Mouse (Mus musculus): Measurements from ENCODE around the gene Treml2.

The Treml2 gene

DNA sequence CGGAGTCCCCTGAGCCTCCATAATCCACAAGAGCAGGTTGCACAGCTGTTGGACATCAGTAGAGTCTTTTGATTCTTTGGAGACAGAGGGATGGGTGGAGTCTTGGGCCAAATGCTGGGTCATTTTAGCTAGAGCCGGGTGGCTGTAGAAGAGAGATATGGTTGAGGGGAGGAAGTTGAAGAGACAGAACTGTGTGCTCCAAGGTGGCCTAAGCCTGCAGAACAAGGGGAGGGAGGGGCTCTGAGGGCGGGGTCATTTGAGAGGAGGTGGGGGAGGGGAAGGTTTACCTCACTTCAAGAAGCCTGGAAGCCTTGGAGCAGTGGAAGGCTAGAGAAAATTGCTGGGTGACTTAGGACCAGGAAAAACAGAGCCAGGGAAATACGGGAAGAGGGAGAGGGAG lies at the start of gene Treml2:
Treml2 (plus strand) TSS at position 296 of the 400 bp plus-strand sequence.
- peak; percentile 40 to 43 for DNase-seq

DNA sequence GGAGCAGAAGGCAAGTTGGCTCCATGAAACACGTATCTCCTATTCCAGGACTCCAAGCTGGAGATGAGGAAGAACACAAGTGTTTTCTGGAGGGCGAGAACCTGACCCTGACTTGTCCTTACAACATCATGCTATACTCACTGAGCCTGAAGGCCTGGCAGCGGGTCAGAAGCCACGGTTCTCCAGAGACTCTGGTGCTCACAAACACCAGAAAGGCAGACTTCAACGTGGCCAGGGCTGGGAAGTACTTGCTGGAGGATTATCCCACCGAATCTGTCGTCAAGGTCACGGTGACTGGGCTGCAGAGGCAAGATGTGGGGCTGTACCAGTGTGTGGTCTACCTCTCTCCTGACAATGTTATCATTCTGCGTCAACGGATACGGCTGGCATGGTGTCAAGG lies 49.8 kb upstream of the Treml2 start:
- no peak for DNase-seq

DNA sequence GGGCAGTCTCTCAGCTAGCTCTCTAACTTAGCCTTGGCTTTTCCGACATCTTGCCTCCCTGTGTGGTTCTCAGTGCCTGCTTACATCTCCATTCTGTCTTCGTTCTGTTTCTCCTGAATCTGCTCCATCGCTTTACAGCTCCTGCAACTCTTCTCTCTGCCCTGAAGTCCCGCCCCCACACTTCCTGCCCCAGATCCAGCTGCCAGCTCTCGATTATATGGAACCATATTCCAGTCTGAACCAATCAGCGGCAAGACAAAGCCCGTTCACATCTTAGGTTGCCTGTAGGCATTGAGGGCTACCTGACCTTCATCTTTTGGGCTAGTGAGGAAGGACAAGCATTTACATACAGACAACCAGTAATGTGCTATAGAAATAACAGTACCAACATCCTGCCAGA lies 48.7 kb upstream of the Treml2 start:
- no peak for DNase-seq

DNA sequence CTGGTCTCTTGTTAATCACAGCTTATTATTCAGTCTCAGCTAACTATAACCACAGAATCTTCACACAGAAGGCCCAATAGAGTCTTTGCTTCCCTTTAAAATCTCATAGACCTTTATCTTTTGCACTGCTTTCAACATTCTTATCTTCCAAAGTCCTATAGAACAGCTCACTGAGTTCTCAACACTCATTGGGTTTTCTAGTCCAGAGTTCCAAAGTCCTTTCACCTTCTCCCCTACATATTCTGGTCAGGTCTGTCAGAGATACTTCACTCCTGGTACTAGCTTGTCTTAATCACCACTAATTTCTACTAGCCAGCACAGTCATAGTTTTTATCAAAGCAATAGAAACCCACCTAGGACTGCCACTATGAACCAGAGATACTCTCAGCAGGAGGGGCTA lies 42.7 kb upstream of the Treml2 start:
- no peak for DNase-seq

DNA sequence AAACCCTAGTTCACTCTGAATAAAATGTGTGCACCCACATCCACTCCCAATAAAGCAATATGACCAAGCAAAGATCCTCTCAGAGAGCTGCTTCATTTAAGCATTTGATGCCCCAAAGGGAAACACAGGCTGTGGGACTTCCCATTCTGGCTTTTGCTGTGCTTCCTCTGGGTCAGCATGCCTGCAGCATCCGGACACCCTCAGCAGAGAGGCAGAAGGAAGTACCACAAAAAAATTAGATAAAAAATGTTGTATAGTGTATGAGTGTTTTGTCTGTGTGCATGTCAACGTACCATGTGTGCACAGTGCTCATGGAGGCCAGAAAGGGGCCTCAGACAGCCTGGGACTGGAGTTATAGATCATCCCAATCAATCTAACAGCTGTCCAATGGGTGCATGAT lies 37.4 kb upstream of the Treml2 start:
- DNase-seq, result no peak

DNA sequence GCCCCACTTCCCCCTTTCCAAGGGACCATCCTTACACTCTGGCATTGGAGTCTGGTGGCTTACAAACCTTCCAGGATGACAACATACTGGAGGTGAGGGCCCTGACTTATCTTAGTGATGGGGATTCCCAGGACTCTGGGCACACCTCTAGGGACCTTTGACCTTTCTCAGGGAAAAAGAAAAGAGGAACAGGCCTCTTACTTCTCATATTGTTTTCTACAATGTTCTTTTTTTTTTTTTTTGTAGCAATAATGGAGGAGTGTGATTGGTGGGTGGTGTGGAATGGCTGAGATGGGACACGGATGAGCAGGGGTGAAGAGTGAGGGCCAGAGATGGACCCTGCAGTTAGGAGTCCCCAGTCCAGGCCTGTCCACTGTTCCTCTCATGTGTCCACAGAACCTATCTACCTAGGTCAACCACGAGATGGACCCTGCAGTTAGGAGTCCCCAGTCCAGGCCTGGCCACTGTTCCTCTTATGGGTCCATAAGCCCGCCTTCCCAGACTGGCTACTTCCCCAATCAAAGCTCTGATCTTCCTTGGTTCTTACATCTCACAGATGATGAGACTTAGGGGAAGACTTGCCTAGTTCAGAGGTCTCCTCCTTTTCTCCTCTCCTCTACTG lies 35.4 kb upstream of the Treml2 start, which contains the start of gene Treml4:
Treml4 (plus strand) TSS at position 555 of the 622 bp plus-strand sequence.
- no peak for DNase-seq

DNA sequence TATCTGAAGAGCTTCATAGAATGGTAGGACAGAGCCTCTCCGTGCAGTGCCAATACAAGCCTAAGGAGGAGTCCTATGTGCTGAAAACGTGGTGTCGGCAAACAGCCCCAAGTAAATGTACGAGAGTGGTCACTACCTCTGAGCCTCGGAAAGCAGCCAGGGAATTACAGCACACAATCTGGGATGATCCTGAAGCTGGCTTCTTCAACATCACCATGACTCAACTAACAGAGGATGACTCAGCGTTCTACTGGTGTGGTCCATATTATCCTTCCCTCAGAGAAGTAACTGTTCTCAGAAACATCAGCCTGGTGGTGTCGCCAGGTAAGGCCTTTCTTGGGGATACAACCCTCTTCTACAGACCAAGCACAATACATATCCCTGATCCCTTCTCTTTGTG lies 34.6 kb upstream of the Treml2 start:
- no peak for DNase-seq

DNA sequence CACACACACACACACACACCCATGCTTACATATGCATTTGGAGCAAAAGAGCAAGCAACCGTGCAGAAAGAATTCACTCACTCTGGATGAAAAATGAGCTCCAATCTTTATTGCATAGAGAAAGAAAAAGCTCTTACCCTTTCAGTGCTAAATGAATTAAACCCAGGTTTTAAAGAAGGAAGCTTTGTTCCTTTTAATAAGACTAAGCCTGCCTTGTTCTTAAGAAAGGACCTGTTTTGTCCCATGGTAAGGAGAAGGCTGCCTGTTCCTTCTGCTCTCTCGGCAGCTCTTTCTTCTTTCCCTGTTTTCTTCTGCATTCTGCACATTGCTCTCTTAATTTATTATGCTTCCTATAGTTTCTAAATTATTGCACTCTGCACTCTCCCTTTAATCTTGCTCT lies 33.2 kb upstream of the Treml2 start:
- DNase-seq, result no peak

DNA sequence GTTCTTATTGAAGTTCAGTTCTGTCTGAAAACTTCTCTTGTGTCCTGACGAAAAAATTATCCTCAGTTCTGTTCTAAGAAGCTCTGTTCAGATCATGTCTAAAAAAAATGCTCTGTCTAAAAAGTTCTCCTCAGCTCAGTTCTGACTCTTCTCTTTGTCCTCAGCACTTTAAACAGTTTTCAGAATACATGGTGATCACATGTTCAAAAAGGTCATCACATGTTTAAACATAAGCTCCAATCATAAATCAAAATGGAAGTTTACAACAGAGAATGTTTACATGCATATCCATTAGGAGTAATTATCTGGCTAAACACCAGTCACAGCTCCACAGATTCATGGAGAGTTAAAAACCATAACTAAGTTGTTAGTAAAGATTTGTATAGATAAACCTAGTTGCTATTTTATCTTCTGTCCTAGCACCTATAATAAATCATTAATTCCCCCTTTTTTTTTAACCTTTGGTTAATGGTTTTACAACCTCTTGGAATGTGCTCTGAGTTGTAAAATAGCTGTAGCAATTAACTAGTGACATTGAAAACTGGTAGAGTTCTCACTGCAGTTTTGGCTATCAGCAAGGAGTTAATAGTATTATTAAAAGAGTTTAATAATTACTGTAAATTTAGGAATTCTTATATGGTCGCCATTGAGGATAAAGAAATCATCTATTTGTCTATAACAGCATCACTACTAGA lies 32.5 kb upstream of the Treml2 start:
- DNase-seq, result no peak

DNA sequence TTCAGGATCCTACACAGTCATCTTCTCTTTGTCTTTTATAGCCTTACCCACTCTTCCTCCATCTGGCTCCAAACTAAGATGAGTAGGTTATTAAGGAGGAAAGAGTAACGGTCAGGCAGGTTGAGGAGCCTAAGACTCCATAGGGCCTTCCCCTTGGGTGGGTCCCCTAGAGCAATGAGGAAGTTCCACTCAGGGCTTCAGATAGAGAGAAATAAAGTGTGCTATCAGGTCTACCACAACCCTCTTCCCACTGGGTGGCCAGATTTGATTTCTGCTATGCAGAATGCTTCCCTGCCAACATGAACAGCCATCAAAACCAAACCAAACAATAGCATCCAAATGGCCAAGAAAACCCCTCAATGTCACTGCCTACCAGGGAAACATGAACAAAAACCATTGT lies 31.7 kb upstream of the Treml2 start:
- peak; percentile 24 to 34 for DNase-seq

DNA sequence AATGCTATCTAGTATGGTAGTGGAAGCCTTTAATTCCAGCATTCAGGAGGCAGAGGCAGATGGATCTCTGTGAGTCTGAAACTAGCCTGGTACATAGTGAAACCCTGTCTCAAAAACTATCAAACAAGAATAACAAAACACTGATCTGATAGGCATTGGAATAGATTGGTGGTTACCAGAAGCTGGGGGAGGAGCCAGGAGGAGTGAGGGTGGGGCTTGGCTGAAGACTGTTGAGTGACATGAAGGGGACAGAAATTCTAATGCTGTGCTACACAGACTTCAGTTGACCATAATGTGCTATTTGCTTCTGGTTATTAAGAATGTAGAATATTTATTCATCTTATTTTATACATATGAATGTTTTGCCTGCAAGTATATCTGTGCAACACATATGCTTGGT lies 31.0 kb upstream of the Treml2 start:
- no peak for DNase-seq

DNA sequence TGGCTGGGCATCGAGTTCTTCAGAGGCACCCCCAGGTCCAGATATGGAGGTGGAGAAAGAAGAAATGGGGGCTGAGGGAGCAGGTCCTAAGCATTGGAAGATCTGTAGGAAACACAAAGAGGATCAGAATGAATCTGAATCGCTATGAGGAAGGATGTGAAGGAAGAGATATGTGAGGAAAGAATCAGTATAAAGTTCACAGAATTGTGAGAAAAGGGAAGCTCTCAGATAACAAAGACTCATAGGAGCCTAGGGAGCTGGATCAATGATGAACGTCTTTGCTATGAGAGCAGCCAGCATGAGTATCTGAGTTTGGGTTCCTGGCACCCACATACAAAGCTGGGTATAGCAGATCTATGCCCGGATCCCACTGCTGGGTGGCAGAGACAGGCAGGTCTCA lies 29.5 kb upstream of the Treml2 start:
- no peak for DNase-seq

DNA sequence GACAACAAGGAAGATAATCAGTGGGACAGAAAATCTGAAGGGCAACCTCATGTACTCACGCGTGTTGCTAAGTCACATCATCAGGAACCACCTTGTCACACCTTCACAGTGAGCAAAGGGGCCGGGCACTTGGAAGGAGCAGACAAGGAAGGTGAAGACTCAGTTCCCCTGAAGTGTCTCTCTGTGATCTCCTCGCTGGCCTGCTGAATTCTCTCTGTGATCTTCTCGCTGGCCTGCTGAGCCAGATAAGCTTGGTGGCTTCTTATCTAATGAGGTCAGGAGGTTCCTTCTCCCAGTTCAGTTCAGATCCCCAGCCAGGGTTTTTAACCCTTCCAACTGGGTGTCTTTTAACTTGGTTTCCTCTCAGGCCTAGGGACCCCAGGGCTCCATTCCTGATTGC lies 27.1 kb upstream of the Treml2 start:
- DNase-seq, result no peak

DNA sequence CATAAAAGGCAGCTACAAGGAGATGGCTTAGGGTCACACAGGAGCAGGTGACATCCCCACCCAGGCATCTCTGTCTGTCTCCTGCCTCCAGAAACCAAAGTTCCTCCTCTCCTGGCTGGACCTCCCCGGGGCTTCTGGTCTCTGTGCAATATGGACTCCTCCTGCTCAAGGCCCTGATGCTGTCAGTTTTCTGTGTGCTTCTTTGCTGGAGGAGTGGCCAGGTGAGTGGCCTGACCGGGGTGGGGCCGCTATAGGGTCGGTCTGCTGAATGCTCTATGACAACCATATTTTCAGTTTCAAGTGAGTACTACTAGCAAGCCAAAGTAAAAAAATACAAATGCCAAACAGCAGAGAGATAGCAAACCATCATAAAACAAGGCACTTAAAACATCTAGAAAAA lies 26.7 kb upstream of the Treml2 start:
- no peak for DNase-seq

DNA sequence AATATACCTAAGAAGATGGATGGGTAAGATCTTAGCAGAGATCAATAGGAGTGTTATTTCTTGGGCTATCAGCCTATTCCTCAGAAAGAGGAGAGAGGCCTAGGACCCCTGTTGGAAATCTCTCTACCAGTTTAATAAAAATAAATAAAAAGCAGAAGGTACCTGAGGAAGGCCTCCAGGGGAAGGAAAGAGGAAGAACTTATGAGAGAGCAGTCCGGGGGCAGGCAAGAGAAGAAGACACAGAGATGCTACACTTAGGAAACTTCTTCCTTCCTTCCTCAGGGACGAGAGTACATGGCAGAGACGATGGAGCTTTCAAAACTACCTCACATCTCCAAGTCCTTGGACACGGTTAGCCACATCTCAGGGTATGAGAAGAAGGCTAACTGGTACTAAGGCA lies 25.2 kb upstream of the Treml2 start:
- no peak for DNase-seq

DNA sequence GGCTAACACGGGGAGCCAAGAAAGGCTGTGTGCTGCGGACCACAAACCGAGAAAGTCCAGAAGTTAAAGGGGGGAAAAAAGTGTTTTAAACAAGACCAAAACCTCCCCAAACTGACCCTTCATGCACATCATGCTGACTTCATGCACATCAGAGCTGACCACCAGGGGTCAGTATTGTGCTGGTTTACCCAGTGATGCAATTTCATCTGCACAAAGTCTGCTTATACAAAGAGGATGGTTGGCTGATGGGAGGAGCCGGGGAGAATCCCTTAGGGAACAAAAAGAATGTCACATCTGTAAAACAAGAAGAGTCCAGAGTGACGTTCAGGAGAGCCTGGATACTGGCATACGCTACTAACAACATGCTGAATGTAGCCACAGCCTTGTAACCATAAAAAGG lies 24.4 kb upstream of the Treml2 start:
- peak; percentile 90 to 91 for DNase-seq

DNA sequence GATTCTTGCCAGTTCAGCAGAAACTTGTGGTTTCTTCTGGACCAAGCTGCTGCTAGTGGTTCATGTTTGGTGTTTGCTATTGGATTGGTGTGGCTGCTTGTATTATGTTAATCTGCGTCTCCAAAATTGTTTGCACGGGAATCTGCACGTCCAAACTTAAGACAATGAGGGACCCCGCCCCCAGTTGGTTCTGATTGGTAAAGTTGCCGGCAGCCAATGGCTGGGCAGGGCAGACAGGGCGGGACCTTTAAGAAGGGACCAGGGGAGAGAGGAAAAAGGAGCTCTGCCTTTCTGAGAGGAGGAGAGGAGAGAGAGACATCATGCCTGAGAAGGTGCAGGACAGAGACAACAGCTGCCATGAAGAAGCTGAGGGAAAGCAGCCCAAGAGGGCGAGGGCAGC lies 23.6 kb upstream of the Treml2 start:
- DNase-seq, result no peak

DNA sequence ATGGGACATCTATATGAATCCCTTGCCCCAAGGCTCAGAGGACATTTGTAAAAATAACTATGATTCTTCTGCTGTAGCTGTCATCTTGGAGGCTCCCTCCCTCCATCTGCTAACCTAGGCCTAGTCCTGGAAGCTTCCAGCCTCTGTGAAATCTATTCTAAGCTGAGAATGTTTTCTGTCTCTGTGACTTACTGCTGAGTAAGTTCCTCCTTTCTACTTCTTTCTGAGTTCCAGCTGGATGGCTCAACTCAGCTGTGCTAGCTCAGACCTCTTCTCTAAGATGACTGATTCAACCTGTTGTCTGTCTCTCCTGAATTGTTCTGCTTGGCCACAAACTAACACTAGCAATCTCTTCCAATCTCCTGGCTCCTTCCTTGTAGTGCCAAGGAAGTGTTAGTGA lies 20.9 kb upstream of the Treml2 start:
- peak; percentile 14 to 21 for DNase-seq

DNA sequence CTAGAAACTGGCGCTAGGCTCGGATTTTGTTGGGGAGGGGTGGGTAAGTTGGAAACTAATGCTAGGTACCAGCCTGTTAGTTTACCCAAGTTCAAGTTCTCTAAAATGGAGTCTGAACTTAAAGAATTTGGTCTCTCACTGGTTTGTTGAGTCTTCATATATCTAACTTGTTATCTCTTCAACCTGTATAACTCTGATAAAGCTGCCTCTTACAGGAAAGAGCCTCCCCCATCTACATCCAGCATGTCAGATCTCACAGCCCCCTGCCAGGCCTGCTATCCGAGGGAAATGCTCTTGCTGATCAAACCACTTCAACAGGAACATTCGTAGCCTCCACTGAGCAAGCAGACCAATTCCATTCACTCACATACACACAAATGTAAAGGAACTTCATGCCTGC lies 20.3 kb upstream of the Treml2 start:
- no peak for DNase-seq

DNA sequence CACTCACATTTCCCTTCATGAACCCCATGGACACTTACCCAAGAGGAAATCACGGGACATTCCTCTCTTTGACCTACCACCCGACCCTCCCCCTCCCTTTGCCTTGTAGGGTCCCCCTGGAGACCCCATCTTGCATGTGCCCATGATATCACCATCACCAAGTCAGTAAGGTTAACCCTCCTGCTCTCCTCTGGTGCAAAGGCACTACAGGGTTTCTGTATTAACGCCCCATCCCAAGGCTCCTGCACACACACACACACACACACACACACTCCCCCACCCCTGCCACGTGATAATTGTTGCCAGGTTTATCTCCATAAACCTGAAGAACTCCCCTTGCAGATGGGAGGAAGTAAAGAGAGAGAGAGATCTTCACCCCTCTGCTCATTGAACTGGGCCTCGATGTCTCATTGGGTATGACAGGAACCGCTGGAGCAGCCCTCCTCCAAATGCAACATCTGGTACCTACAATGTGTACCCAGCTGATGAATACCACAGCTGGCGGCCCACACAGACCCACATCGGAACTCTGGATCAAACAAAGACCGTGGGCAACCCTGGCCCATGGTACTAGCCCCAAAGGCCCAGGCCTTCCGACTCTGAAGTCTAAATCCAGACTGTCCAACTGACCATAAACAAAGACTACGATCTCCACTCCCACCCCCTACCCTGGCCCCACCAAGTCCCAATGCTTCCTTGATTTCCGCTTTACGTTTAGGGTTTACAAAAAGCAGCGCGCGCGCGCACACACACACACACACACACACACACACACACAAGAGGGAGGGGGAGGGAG lies 18.2 kb upstream of the Treml2 start:
- no peak for DNase-seq

DNA sequence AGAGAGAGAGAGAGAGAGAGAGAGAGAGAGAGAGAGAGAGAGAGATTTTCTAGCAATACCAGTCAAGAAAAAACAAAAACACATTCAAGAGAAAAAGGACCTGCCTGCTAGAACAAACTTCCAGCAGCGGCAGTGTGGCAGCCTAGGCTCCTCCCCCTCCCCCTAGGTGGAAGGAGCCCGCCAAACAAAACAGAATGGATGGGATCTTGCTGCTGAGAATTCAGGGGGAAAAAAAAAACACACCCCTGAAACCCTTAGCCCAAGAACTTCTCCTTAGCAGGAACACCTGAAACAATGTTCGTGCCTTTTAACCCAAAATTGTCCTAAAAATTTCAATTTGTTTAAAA lies 17.6 kb upstream of the Treml2 start:
- no peak for DNase-seq

DNA sequence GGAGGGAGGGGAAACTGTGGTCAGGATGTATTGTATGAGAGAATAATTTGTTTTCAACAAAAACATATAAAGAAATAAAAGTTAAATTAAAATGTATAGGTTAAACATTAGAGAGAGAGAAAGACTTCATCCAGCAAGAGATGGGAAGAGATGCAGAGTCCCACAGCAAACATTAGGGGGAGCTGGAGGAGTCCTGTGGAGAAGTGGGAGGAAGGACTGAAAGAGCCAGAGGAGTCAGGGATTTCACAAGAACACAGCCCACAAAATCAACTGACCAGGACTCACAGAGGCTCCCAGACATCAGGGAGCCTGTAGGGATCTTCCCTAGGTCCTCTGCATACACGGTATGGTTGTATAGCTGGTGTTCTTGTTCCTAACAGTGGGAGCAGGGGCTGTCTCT lies 12.5 kb upstream of the Treml2 start:
- DNase-seq, result no peak

DNA sequence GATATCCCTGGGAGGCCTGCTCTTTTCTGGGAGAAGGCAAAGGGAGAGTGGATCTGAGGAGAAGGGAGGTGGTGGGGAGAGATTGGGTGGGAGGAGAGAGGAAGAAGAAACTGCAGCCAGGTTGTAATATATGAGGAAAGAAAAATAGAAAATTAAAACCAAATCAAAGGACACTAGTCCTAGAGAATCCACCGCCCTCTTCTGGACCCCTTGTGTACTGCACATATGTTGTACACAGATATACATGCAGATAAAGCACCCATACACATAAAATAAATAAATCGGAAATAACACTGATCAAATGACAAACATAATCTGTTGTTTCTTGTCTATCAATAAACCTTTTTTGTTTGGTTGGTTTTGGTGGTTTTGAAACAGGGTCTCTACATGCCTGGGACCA lies 12.0 kb upstream of the Treml2 start:
- DNase-seq, result peak; percentile 68 to 74

DNA sequence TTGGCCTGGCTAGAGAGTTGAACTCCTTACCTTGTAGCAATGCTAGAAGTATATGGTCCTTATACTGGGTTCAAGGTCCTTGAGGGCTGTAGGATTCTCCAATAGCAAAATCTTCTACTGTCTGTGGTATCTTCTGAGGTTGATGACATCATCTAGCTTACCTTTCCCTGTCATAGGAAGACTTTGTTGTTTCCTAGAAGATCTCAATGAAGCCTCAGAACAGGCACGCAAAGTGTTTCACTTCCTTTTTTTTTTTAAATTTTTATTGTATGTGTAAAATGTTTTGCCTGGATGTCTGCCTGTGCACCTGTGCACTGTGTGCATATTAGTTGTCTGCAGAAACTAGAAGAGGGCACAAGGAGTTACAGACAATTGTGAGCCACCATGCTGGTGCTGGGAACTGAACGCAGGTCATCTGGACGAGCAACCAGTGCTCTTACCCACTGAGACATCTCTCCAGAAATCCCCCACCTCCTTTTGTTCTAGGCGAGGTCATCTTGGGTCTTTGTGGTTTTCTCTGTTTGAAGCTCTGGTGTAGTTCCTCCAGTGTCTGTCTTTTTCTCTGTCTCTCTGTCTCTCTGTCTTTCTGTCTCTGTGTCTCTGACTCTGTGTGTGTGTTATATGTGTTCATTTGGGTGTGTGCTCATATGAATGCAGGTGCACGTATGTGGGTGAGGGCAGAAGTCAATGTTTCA lies 5.7 kb upstream of the Treml2 start:
- DNase-seq, result peak; percentile 66 to 68
